Mouse (Mus musculus): Measurements from ENCODE around the gene Ell3. TPM values are rescaled to one million over a fixed set of nuclear protein-coding genes. Genes with fewer than 3 reads are reported as not detected.

Gene Ell3
- 0.73 and 0.87 TPM in 2 replicates for polyA plus RNA-seq (2015; fragmentation: Nextera tagmentation; extraction: Ambion mirVana)

DNA sequence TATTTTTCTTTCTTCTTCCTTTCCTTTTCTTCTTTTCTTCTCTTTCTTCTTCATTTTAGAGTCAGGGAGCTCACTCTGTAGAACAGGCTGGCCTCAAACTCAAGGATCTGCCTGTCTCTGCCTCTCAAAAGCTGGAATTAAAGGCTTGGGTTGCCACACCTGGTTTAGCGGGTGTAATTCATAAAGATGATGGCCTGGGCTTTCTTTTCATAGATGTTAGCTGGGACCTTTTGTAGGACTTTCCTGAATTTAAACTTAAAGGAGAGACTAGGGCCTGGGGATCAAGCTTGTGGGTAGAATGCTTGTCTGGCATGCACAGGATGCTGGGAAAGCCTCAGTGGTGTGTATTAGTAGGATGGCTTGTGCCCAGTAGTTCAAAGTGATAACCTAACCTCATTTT is at the start of gene Ell3:
Gene Ell3, minus strand, starts transcription at position 101 of the 400 bp plus-strand sequence.

DNA sequence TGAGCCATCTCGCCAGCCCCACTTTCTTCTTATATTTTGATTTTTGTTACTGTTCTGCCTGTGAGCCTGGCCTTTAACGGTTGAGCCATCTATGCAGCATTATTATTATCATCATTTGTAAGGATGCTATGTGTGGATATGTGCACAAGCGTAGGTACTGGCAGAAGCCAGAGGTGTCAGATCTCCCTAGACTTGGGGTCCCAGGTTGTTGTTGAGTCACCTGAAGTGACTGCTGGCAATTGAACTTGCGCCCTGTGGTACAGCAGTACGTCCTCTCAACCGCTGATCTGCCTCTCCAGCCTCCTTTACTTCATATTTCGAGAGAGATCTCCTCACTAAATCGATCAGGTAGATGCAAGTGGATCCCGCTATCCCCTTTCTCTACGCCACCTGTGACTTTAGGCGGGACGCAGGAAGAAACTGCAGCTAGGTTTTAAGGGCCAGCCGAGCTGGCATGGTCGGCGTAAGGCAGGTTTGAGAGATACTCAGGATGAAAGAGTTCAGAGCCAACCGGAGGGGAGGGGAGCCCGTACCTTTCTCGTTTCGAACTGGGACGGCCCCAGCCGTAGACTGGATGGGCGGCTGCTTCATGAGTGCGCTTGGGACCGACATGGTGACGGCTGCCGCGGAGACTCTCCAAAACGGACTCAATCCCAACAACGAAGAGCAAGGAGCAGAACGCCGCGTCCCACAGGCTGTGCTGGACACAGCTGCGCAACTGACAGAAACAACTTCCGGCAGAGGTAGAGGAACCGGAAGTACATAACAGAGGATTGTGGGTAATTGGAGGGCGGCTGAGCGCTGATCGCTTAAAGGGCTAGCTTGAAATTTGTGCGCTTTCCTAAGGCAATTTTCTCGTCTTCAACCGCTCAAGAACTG is 29.5 kb upstream of the Ell3 start, which contains the start of gene Mfap1b:
Gene Mfap1b, minus strand, starts transcription at position 767 of the 879 bp plus-strand sequence.

GRCm38 (mm10) chr2:121456692-121457642 is 12.9 kb upstream of the Ell3 start, which contains the start of gene Serinc4:
Gene Serinc4, minus strand, starts transcription at chr2:121456781.

GRCm38 (mm10) chr2:121452990-121453389 is 8.9 kb upstream of the Ell3 start, which contains the start of gene Hypk:
Gene Hypk, plus strand, starts transcription at chr2:121453290.

GRCm38 (mm10) chr2:121448739-121449535 is 4.9 kb upstream of the Ell3 start, which contains the start of gene Serf2:
Gene Serf2, plus strand, starts transcription at chr2:121449195.

GRCm38 (mm10) chr2:121413387-121414042 is 30.6 kb downstream of the Ell3 start, which contains the start of the genes Pdia3 and Catsper2:
Gene Pdia3, plus strand, starts transcription at chr2:121413775.
Gene Catsper2, minus strand, starts transcription at chr2:121413792.

Other genes starting within 250 kb of the Ell3 start
- 12.4 and 13.9 TPM in 2 replicates for gene Trp53bp1, start 172.9 kb downstream of the Ell3 start, polyA plus RNA-seq (2015; fragmentation: Nextera tagmentation; extraction: Ambion mirVana)
- gene Map1a, start 154.7 kb downstream of the Ell3 start, polyA plus RNA-seq (2015; fragmentation: Nextera tagmentation; extraction: Ambion mirVana): 0.54 and 0.80 TPM in 2 replicates
- gene Ppip5k1, start 88.9 kb downstream of the Ell3 start, polyA plus RNA-seq (2015; fragmentation: Nextera tagmentation; extraction: Ambion mirVana): 6.2 and 7.5 TPM in 2 replicates
- 1.1 and 2.1 TPM in 2 replicates for gene Ckmt1, start 86.6 kb downstream of the Ell3 start, polyA plus RNA-seq (2015; fragmentation: Nextera tagmentation; extraction: Ambion mirVana)
- gene Strc, start 57.1 kb downstream of the Ell3 start, polyA plus RNA-seq (2015; fragmentation: Nextera tagmentation; extraction: Ambion mirVana): not detected in 2 replicates
- gene Pdia3, start 30.5 kb downstream of the Ell3 start, polyA plus RNA-seq (2015; fragmentation: Nextera tagmentation; extraction: Ambion mirVana): 201 and 225 TPM in 2 replicates
- 2.1 and 2.4 TPM in 2 replicates for gene Catsper2, start 30.5 kb downstream of the Ell3 start, polyA plus RNA-seq (2015; fragmentation: Nextera tagmentation; extraction: Ambion mirVana)
- 327 and 346 TPM in 2 replicates for gene Serf2, start 4.9 kb upstream of the Ell3 start, polyA plus RNA-seq (2015; fragmentation: Nextera tagmentation; extraction: Ambion mirVana)
- 91.7 and 112 TPM in 2 replicates for gene Hypk, start 9.0 kb upstream of the Ell3 start, polyA plus RNA-seq (2015; fragmentation: Nextera tagmentation; extraction: Ambion mirVana)
- gene Serinc4, start 12.5 kb upstream of the Ell3 start, polyA plus RNA-seq (2015; fragmentation: Nextera tagmentation; extraction: Ambion mirVana): 0.07 and 0.30 TPM in 2 replicates
- 29.8 and 32.3 TPM in 2 replicates for gene Mfap1b, start 29.8 kb upstream of the Ell3 start, polyA plus RNA-seq (2015; fragmentation: Nextera tagmentation; extraction: Ambion mirVana)
- 19.5 and 19.6 TPM in 2 replicates for gene Mfap1a, start 62.4 kb upstream of the Ell3 start, polyA plus RNA-seq (2015; fragmentation: Nextera tagmentation; extraction: Ambion mirVana)
- gene Wdr76, start 62.4 kb upstream of the Ell3 start, polyA plus RNA-seq (2015; fragmentation: Nextera tagmentation; extraction: Ambion mirVana): 14.6 and 15.3 TPM in 2 replicates